Comparison of ENCODE assay signal across 13 mouse cellular contexts in genomic region chr13:84343272-84343671, GRCm38 (mm10).
DNase-seq lines count a peak whose midpoint lies in the region; ATAC-seq lines count a peak whose summit lies in the region.
"Had no signal": no experiment of that assay in that cellular context is flagged by ENCODE, and none has a peak within 500 bp of the region (broad histone marks: within the 10 kb centered on the region; RNA-seq: fewer than 3 reads in every experiment).

No protein-coding gene starts in this region.

- H3K9me3 ChIP-seq in hindbrain, embryonic 13.5 days = no peaks in the 10 kb centered on the region
- H3K9me3 ChIP-seq: embryonic facial prominence, embryonic 13.5 days; G1E had no signal

- H3K9ac ChIP-seq in hindbrain, embryonic 13.5 days = peak overlapping the region; percentile 81; the same call in 1 of the 2 replicates
- H3K9ac ChIP-seq: embryonic facial prominence, embryonic 13.5 days had no signal

- intact Hi-C loops in heart, postnatal 14 days (cut with DNase I) = no loop called here

- no peak overlapping the region for H3K4me3 ChIP-seq in hindbrain, embryonic 13.5 days
- H3K4me3 ChIP-seq: embryonic facial prominence, embryonic 13.5 days had no signal

- peak; percentile 38 to 63 for DNase-seq in cerebellum, postnatal 14 days
- DNase-seq in cerebellum, adult 9-10 months = no peak
- DNase-seq in embryo, embryonic 9.5 days (ENCODE audit: extremely low spot score) = peak; percentile 31
- peak; percentile 37 for DNase-seq in neural tube, embryonic 10.5 days (ENCODE audit: extremely low spot score, low spot score)
- DNase-seq in heart, postnatal 14 days = no peak
- no peak for DNase-seq in urinary bladder, adult 18-20 months (ENCODE audit: low spot score in 2 of 2)
- no peak for DNase-seq in spleen, postnatal 4 days (ENCODE audit: low spot score in 2 of 2)
- DNase-seq: spleen, adult 18-20 months had no signal

- 0 out of 2 replicates have a peak overlapping the region, but pooled peaks have one; percentile 6 for H3K4me2 ChIP-seq in hindbrain, embryonic 13.5 days
- H3K4me2 ChIP-seq: embryonic facial prominence, embryonic 13.5 days had no signal

- peak overlapping the region; percentile 99 for H3K27ac ChIP-seq in hindbrain, embryonic 13.5 days
- H3K27ac ChIP-seq: embryonic facial prominence, embryonic 13.5 days had no signal

- WGBS in hindbrain, embryonic 13.5 days = 5% methylated on average over 5 of the region's 5 CpGs

- no peaks in the 10 kb centered on the region for H3K36me3 ChIP-seq in hindbrain, embryonic 13.5 days
- H3K36me3 ChIP-seq: embryonic facial prominence, embryonic 13.5 days; G1E had no signal

- H3K4me1 ChIP-seq in hindbrain, embryonic 13.5 days (replicated peaks) = peaks cover 43% of the 10 kb centered on the region

- H3K27me3 ChIP-seq in hindbrain, embryonic 13.5 days = 0 out of 2 replicates have a peak, but pooled peaks cover 6% of the 10 kb centered on the region

- ATAC-seq in hindbrain, embryonic 13.5 days (ENCODE audit: low FRiP score) = no peak
- ATAC-seq: activated CD4-positive, CD25-positive, alpha-beta regulatory T cell, adult 4 months; lung, postnatal 0 days had no signal

Comparison
In these comparisons a context has a peak if more than half of its experiments do, and no peak if none do; other contexts are left out.
1. DNase-seq: peak in cerebellum, postnatal 14 days (2 of 2), embryo, embryonic 9.5 days (single experiment) and neural tube, embryonic 10.5 days (single experiment); none in cerebellum, adult 9-10 months (single experiment), heart, postnatal 14 days (0 of 2), urinary bladder, adult 18-20 months (0 of 2) and spleen, postnatal 4 days (0 of 2).